Mouse (Mus musculus) hindbrain, embryonic 14.5 days (tissue): ENCODE measurements around the gene Ung. TPM values are rescaled to one million over a fixed set of nuclear protein-coding genes. Genes with fewer than 3 reads are reported as not detected.

Source experiments
- ATAC-seq: fragments of 200-750 bp; cut with Nextera tagmentation; 2 replicates; pipeline ENCODE4 v1.8.0; 2017; ENCODE audit warnings: moderate number of reproducible peaks, mild to moderate bottlenecking, moderate TSS enrichment, moderate library complexity; ENCODE audit not compliant: low FRiP score
- DNase-seq: peaks from one replicate; pipeline ENCODE4 v3.0.0-alpha.2; 2015; ENCODE audit warnings: low spot score
- H3K27ac ChIP-seq: fragments of 300-500 bp; sonication (generic); 2 replicates; pipeline ENCODE4 v1.5.1; 2014; ENCODE audit warnings: mild to moderate bottlenecking, moderate library complexity
- H3K27me3 ChIP-seq: fragments of 300-500 bp; sonication (generic); 2 replicates; pipeline ENCODE4 v1.6.1; 2014; ENCODE audit warnings: mild to moderate bottlenecking, low read length, mixed read lengths; ENCODE audit not compliant: control insufficient read depth, insufficient read depth
- H3K36me3 ChIP-seq: fragments of 300-500 bp; sonication (generic); replicated peaks from 2 replicates; pipeline ENCODE4 v1.6.1; 2014; ENCODE audit not compliant: control insufficient read depth, insufficient read depth
- H3K4me1 ChIP-seq: fragments of 300-500 bp; sonication (generic); replicated peaks from 2 replicates; pipeline ENCODE4 v1.6.1; 2014; ENCODE audit warnings: antibody characterized with exemption, low read length, mixed read lengths; ENCODE audit not compliant: control insufficient read depth, insufficient read depth
- H3K4me2 ChIP-seq: fragments of 300-500 bp; sonication (generic); replicated peaks from 2 replicates; pipeline ENCODE4 v1.6.1; 2014; ENCODE audit warnings: mild to moderate bottlenecking, moderate library complexity
- H3K4me3 ChIP-seq: fragments of 300-500 bp; sonication (generic); replicated peaks from 2 replicates; pipeline ENCODE4 v1.5.1; 2014; ENCODE audit warnings: mild to moderate bottlenecking, low read length
- H3K9ac ChIP-seq: fragments of 300-500 bp; sonication (generic); 2 replicates; pipeline ENCODE4 v1.6.1; 2014
- H3K9me3 ChIP-seq: fragments of 300-500 bp; sonication (generic); 2 replicates; pipeline ENCODE4 v1.6.1; 2016; ENCODE audit warnings: low read length; ENCODE audit not compliant: control insufficient read depth
- WGBS: fragments of 180-500 bp; shearing (Covaris S2); extraction: QIAGEN DNeasy Blood & Tissue Kit; methylation state at CpG from one replicate; pipeline ENCODE4 v1.1.7; 2014; 5-methylcytosine and 5-hydroxymethylcytosine counted together
- polyA plus RNA-seq: library from polyadenylated mRNA; unstranded; fragments of >200 nt; fragmentation: Nextera tagmentation; extraction: Ambion mirVana; gene quantifications from 2 replicates; pipeline ENCODE4 v1.2.1, GENCODE M21; 2014

Gene Ung
- polyA plus RNA-seq, 1 experiment from 2014 or later, result 5.4 TPM

- ATAC-seq (no peak), DNase-seq (no peak)
- no peaks in the 10 kb centered on the region for H3K27me3 ChIP-seq
- no peaks in the 10 kb centered on the region for H3K9me3 ChIP-seq
- H3K4me3 ChIP-seq, result peak overlapping the region; percentile 91
- peaks cover 10% of the 10 kb centered on the region; the same call in 1 of the 2 replicates for H3K4me1 ChIP-seq
- WGBS, result 81% methylated on average over 15 of the region's 15 CpGs
- H3K36me3 ChIP-seq, result peaks cover 7% of the 10 kb centered on the region
- H3K9ac ChIP-seq, result peak overlapping the region; percentile 58; the same call in 1 of the 2 replicates
- H3K27ac ChIP-seq, result no peak overlapping the region
- peak overlapping the region; percentile 99 for H3K4me2 ChIP-seq
Observed at GRCm38 (mm10) chr5:114129550-114130210, 506 bp upstream of the Ung start.

GRCm38 (mm10) chr5:114130698-114131520 lies 723 bp downstream of the Ung start:
- Histone ChIP-seq H3K4me1 (peaks cover 10% of the 10 kb centered on the region; the same call in 1 of the 2 replicates), H3K27me3 (no peaks in the 10 kb centered on the region), H3K4me2 (peak overlapping the region; percentile 99), H3K27ac (no peak overlapping the region), H3K36me3 (no peaks in the 10 kb centered on the region), H3K9ac (peak overlapping the region; percentile 58), H3K9me3 (no peaks in the 10 kb centered on the region), H3K4me3 (peak overlapping the region; percentile 91)
- ATAC-seq, result peak; percentile 97
- peak; percentile 87 for DNase-seq
- WGBS, result under 1% methylated on average over 82 of the region's 87 CpGs

- H3K9ac ChIP-seq, result peak overlapping the region; percentile 51
- peak overlapping the region; percentile 91 for H3K4me3 ChIP-seq
- no peaks in the 10 kb centered on the region for H3K27me3 ChIP-seq
- DNase-seq (peak; percentile 29), ATAC-seq (no peak)
- H3K4me2 ChIP-seq, result peak overlapping the region; percentile 99
- H3K9me3 ChIP-seq, result no peaks in the 10 kb centered on the region
- no peaks in the 10 kb centered on the region for H3K36me3 ChIP-seq
- peaks cover 10% of the 10 kb centered on the region; the same call in 1 of the 2 replicates for H3K4me1 ChIP-seq
- 1% methylated on average over 15 of the region's 15 CpGs for WGBS
- H3K27ac ChIP-seq, result no peak overlapping the region
Observed at GRCm38 (mm10) chr5:114131521-114131840, 1.3 kb downstream of the Ung start.

- DNase-seq, result no peak
- no peak overlapping the region for H3K4me3 ChIP-seq
- no peak overlapping the region for H3K4me2 ChIP-seq
- H3K27ac ChIP-seq, result no peak overlapping the region
- ATAC-seq, result no peak
- no peaks in the 10 kb centered on the region for H3K9me3 ChIP-seq
- 76% methylated on average over 6 of the region's 6 CpGs for WGBS
- no peak overlapping the region for H3K9ac ChIP-seq
- H3K27me3 ChIP-seq, result no peaks in the 10 kb centered on the region
- peaks cover 7% of the 10 kb centered on the region for H3K4me1 ChIP-seq
- H3K36me3 ChIP-seq, result no peaks in the 10 kb centered on the region
Observed at GRCm38 (mm10) chr5:114132841-114133240, 2.7 kb downstream of the Ung start.

- Histone ChIP-seq H3K4me1 (peaks cover 9% of the 10 kb centered on the region), H3K27me3 (no peaks in the 10 kb centered on the region), H3K9me3 (no peaks in the 10 kb centered on the region), H3K36me3 (no peaks in the 10 kb centered on the region), H3K4me2 (no peak overlapping the region), H3K9ac (no peak overlapping the region), H3K4me3 (no peak overlapping the region), H3K27ac (no peak overlapping the region)
- no peak for ATAC-seq
- no peak for DNase-seq
- 66% methylated on average over 6 of the region's 6 CpGs for WGBS
Observed at GRCm38 (mm10) chr5:114134091-114134534, 3.9 kb downstream of the Ung start.

- H3K4me3 ChIP-seq, result no peak overlapping the region
- H3K4me1 ChIP-seq, result peaks cover 17% of the 10 kb centered on the region
- ATAC-seq (no peak), DNase-seq (no peak)
- no peaks in the 10 kb centered on the region for H3K9me3 ChIP-seq
- H3K27me3 ChIP-seq, result no peaks in the 10 kb centered on the region
- H3K36me3 ChIP-seq, result no peaks in the 10 kb centered on the region
- H3K9ac ChIP-seq, result no peak overlapping the region
- no peak overlapping the region for H3K4me2 ChIP-seq
- WGBS, result 88% methylated on average over 10 of the region's 10 CpGs
- H3K27ac ChIP-seq, result no peak overlapping the region
Observed at GRCm38 (mm10) chr5:114135516-114135915, 5.3 kb downstream of the Ung start.

GRCm38 (mm10) chr5:114137481-114138276 lies 7.5 kb downstream of the Ung start:
- Histone ChIP-seq H3K27me3 (no peaks in the 10 kb centered on the region), H3K4me3 (no peak overlapping the region), H3K4me1 (peaks cover 14% of the 10 kb centered on the region), H3K9ac (no peak overlapping the region), H3K4me2 (no peak overlapping the region), H3K36me3 (no peaks in the 10 kb centered on the region), H3K27ac (peak overlapping the region; percentile 74; the same call in 1 of the 2 replicates), H3K9me3 (no peaks in the 10 kb centered on the region)
- DNase-seq, result no peak
- ATAC-seq, result no peak
- 77% methylated on average over 15 of the region's 15 CpGs for WGBS

- no peak overlapping the region for H3K4me2 ChIP-seq
- no peaks in the 10 kb centered on the region for H3K36me3 ChIP-seq
- H3K9ac ChIP-seq, result no peak overlapping the region
- H3K4me1 ChIP-seq, result peaks cover 14% of the 10 kb centered on the region
- no peaks in the 10 kb centered on the region for H3K9me3 ChIP-seq
- H3K4me3 ChIP-seq, result no peak overlapping the region
- DNase-seq, result no peak
- no peaks in the 10 kb centered on the region for H3K27me3 ChIP-seq
- H3K27ac ChIP-seq, result peak overlapping the region; percentile 74
- 56% methylated on average over 21 of the region's 21 CpGs for WGBS
- ATAC-seq, result peak; percentile 32; the same call in 1 of the 2 replicates
Observed at GRCm38 (mm10) chr5:114138277-114139164, 8.3 kb downstream of the Ung start.
